ENCODE assay signal across 1 mouse cellular context in genomic region chr7:127470743-127471645, GRCm38 (mm10).
A peak's percentile ranks its signal among the peaks of the same experiment; 100 is the strongest.
TF ChIP-seq lines count a peak whose summit lies in the region.

No protein-coding gene starts in this region.

TF ChIP-seq in MEL, 35 proteins besides CTCF, POLR2A, EP300 and RAD21:
- peak; percentile 94 for TF ChIP-seq ELF1 (IDR thresholded peaks at IDR 0.05; ENCODE audit: low read depth, low read length)
- TF ChIP-seq MYC (IDR thresholded peaks at IDR 0.05; ENCODE audit: low read depth, low read length), result peak; percentile 84
- TF ChIP-seq CHD2 (IDR thresholded peaks at IDR 0.05; ENCODE audit: low read length), result peak; percentile 68
- TF ChIP-seq POLR2AphosphoS2 (IDR thresholded peaks at IDR 0.05; ENCODE audit: low read length), result peak; percentile 36
- peak; percentile 52; the same call in 1 of the 2 replicates for TF ChIP-seq ETS1 (IDR thresholded peaks at IDR 0.05; ENCODE audit: low read depth, low read length)
- peak; percentile 58 for TF ChIP-seq NRF1 (IDR thresholded peaks at IDR 0.05; ENCODE audit: insufficient read depth, low read depth, low read length, poor library complexity, severe bottlenecking)
- TF ChIP-seq KAT2A (conservative IDR thresholded peaks at IDR 0.05; ENCODE audit: low read depth, low read length), result peak; percentile 81
- TF ChIP-seq ZKSCAN1 (IDR thresholded peaks at IDR 0.05; ENCODE audit: low read depth, low read length), result no peak
- peak; percentile 80 for TF ChIP-seq TBP (IDR thresholded peaks at IDR 0.05; ENCODE audit: low read depth, low read length)
- TF ChIP-seq SIN3A (IDR thresholded peaks at IDR 0.05; ENCODE audit: low read length), result peak; percentile 88
- TF ChIP-seq MXI1 (IDR thresholded peaks at IDR 0.05; ENCODE audit: low read depth, low read length), result peak; percentile 76
- no peak for TF ChIP-seq MAFK (IDR thresholded peaks at IDR 0.05; ENCODE audit: borderline replicate concordance, low read depth, low read length)
- TF ChIP-seq NELFE (IDR thresholded peaks at IDR 0.05; ENCODE audit: low read depth, low read length), result peak; percentile 69
- TF ChIP-seq MYB (IDR thresholded peaks at IDR 0.05; ENCODE audit: low read depth, low read length), result peak; percentile 63
- TF ChIP-seq USF2 (IDR thresholded peaks at IDR 0.05; ENCODE audit: borderline replicate concordance in 1 of 2, insufficient read depth in 1 of 2, low read depth in 1 of 2, low read length in 2 of 2), result no peak
- TF ChIP-seq GATA1 (IDR thresholded peaks at IDR 0.05; ENCODE audit: low read depth, low read length), result no peak
- TF ChIP-seq MAZ (IDR thresholded peaks at IDR 0.05; ENCODE audit: low read depth, low read length), result peak; percentile 84
- 0 out of 2 replicates have a peak, but pooled peaks have one; percentile 14 for TF ChIP-seq ZNF384 (IDR thresholded peaks at IDR 0.05; ENCODE audit: low read depth, low read length)
- TF ChIP-seq CHD1 (IDR thresholded peaks at IDR 0.05; ENCODE audit: low read depth, low read length), result peak; percentile 90; the same call in 1 of the 2 replicates
- TF ChIP-seq BHLHE40 (IDR thresholded peaks at IDR 0.05; ENCODE audit: borderline replicate concordance, low read depth, low read length), result no peak
- TF ChIP-seq MAX (IDR thresholded peaks at IDR 0.05; ENCODE audit: low read length), result peak; percentile 72
- no peak for TF ChIP-seq MEF2A (IDR thresholded peaks at IDR 0.05; ENCODE audit: extremely low read depth, insufficient replicate concordance, low read depth, low read length, poor library complexity, severe bottlenecking)
- TF ChIP-seq UBTF (IDR thresholded peaks at IDR 0.05; ENCODE audit: borderline replicate concordance, insufficient read depth, low read depth, low read length), result no peak
- peak; percentile 77 for TF ChIP-seq TCF12 (IDR thresholded peaks at IDR 0.05; ENCODE audit: low read depth, low read length)
- TF ChIP-seq RCOR1 (IDR thresholded peaks at IDR 0.05; ENCODE audit: low read depth, low read length), result peak; percentile 83
- TF ChIP-seq E2F4 (IDR thresholded peaks at IDR 0.05; ENCODE audit: borderline replicate concordance, low read depth, low read length), result no peak
- TF ChIP-seq ZMIZ1 (IDR thresholded peaks at IDR 0.05; ENCODE audit: low read depth, low read length), result 0 out of 2 replicates have a peak, but pooled peaks have one; percentile 56
- 0 out of 2 replicates have a peak, but pooled peaks have one; percentile 1 for TF ChIP-seq USF1 (IDR thresholded peaks at IDR 0.05; ENCODE audit: low read depth, low read length)
- peak; percentile 95 for TF ChIP-seq HCFC1 (IDR thresholded peaks at IDR 0.05; ENCODE audit: low read depth, low read length)
